Mouse (Mus musculus) liver, adult 2 months (tissue): ENCODE measurements at regions not wholly inside any gene's neighbourhood (a gene's known extent, or its start where the extent isn't known, plus 50 kb on each side); places are given as distances from the start of the nearest gene placed in this dataset.

Source experiments
- DNase-seq: peaks from one replicate; pipeline ENCODE4 v3.0.0-alpha.2; 2011; ENCODE audit warnings: low read depth, low spot score; ENCODE audit errors: extremely low read depth
- H3K27ac ChIP-seq: fragments of 200-500 bp; replicated peaks from 2 replicates; pipeline ENCODE4 v1.5.1; 2012; ENCODE audit warnings: low read depth, mild to moderate bottlenecking, control low read depth, inconsistent platforms, low read length; ENCODE audit not compliant: insufficient read depth
- H3K27me3 ChIP-seq: fragments of 200-500 bp; 2 replicates; pipeline ENCODE4 v1.6.1; 2012; ENCODE audit warnings: mild to moderate bottlenecking, moderate library complexity, low read length, inconsistent platforms; ENCODE audit not compliant: control insufficient read depth, insufficient read depth
- H3K36me3 ChIP-seq: fragments of 200-500 bp; 2 replicates; pipeline ENCODE4 v1.6.1; 2012; ENCODE audit warnings: low read length, inconsistent platforms; ENCODE audit not compliant: control insufficient read depth, insufficient read depth
- H3K4me1 ChIP-seq: fragments of 200-500 bp; 2 replicates; pipeline ENCODE4 v1.6.1; 2011; ENCODE audit warnings: low read length; ENCODE audit not compliant: control insufficient read depth, insufficient read depth
- H3K4me3 ChIP-seq: fragments of 200-500 bp; 2 replicates; pipeline ENCODE4 v1.5.1; 2011; ENCODE audit warnings: low read depth, mild to moderate bottlenecking, control low read depth, low read length, moderate library complexity; ENCODE audit not compliant: insufficient read depth
- H3K79me2 ChIP-seq: fragments of 200-500 bp; 2 replicates; pipeline ENCODE4 v1.6.1; 2012; ENCODE audit warnings: inconsistent platforms, mild to moderate bottlenecking, low read length, moderate library complexity; ENCODE audit not compliant: control insufficient read depth, insufficient read depth
- H3K9ac ChIP-seq: fragments of 200-500 bp; 2 replicates; pipeline ENCODE4 v1.6.1; 2012; ENCODE audit warnings: low read depth, mild to moderate bottlenecking, control low read depth, inconsistent platforms, low read length
- CTCF ChIP-seq: fragments of 200-500 bp; IDR thresholded peaks from 2 replicates; pipeline ENCODE4 v1.5.1; 2011; ENCODE audit warnings: low read depth, low read length, control low read depth
- POLR2A ChIP-seq: fragments of 200-500 bp; IDR thresholded peaks from 2 replicates; pipeline ENCODE4 v1.6.1; 2011; ENCODE audit warnings: low read length, control low read depth; ENCODE audit not compliant: insufficient read depth; ENCODE audit errors: extremely low read depth
- WGBS: fragments of 180-500 bp; shearing (Covaris S2); methylation state at CpG from one replicate; pipeline ENCODE4 v1.1.7; 2018; 5-methylcytosine and 5-hydroxymethylcytosine counted together

- no peak overlapping the region for H3K9ac ChIP-seq
- H3K36me3 ChIP-seq, result no peaks in the 10 kb centered on the region
- H3K79me2 ChIP-seq, result no peaks in the 10 kb centered on the region
- WGBS, result 79% methylated on average over 9 of the region's 9 CpGs
- no peak overlapping the region for H3K27ac ChIP-seq
- H3K27me3 ChIP-seq, result no peaks in the 10 kb centered on the region
- TF ChIP-seq CTCF, result no peak
- no peaks in the 10 kb centered on the region for H3K4me1 ChIP-seq
- no peak overlapping the region for H3K4me3 ChIP-seq
- no peak for DNase-seq
These were observed 91.2 kb downstream of the Srek1 start for GRCm38 (mm10) chr13:103683169-103683568.

- no peak overlapping the region for H3K27ac ChIP-seq
These were observed 93.7 kb downstream of the Srek1 start for GRCm38 (mm10) chr13:103680740-103681139.

GRCm38 (mm10) chr13:103680052-103680451 lies 94.4 kb downstream of the Srek1 start:
- no peaks in the 10 kb centered on the region for H3K79me2 ChIP-seq
- no peaks in the 10 kb centered on the region for H3K4me1 ChIP-seq
- no peaks in the 10 kb centered on the region for H3K27me3 ChIP-seq
- H3K4me3 ChIP-seq, result no peak overlapping the region
- no peak overlapping the region for H3K9ac ChIP-seq
- TF ChIP-seq POLR2A (no peak), CTCF (no peak)
- no peak for DNase-seq
- H3K36me3 ChIP-seq, result no peaks in the 10 kb centered on the region
- no peak overlapping the region for H3K27ac ChIP-seq
- 84% methylated on average over 7 of the region's 7 CpGs for WGBS

More at GRCm38 (mm10) chr13:103680740-103681139, 93.7 kb downstream of the Srek1 start:
- Histone ChIP-seq H3K27me3 (no peaks in the 10 kb centered on the region), H3K4me3 (no peak overlapping the region), H3K9ac (no peak overlapping the region), H3K4me1 (no peaks in the 10 kb centered on the region), H3K79me2 (no peaks in the 10 kb centered on the region), H3K36me3 (no peaks in the 10 kb centered on the region)
- DNase-seq, result no peak
- WGBS, result 91% methylated on average over 4 of the region's 4 CpGs
- TF ChIP-seq CTCF (no peak), POLR2A (no peak)

GRCm38 (mm10) chr13:103676831-103677230 lies 97.6 kb downstream of the Srek1 start:
- 79% methylated on average over 13 of the region's 13 CpGs for WGBS
- no peaks in the 10 kb centered on the region for H3K36me3 ChIP-seq
- no peaks in the 10 kb centered on the region for H3K79me2 ChIP-seq
- TF ChIP-seq POLR2A (no peak), CTCF (no peak)
- no peak overlapping the region for H3K4me3 ChIP-seq
- H3K9ac ChIP-seq, result no peak overlapping the region
- DNase-seq, result no peak
- H3K27ac ChIP-seq, result no peak overlapping the region
- no peaks in the 10 kb centered on the region for H3K4me1 ChIP-seq
- no peaks in the 10 kb centered on the region for H3K27me3 ChIP-seq

GRCm38 (mm10) chr13:103676221-103676620 lies 98.2 kb downstream of the Srek1 start:
- H3K27me3 ChIP-seq, result no peaks in the 10 kb centered on the region
- no peaks in the 10 kb centered on the region for H3K36me3 ChIP-seq

GRCm38 (mm10) chr13:103670611-103671010 lies 103.8 kb downstream of the Srek1 start:
- no peak overlapping the region for H3K4me3 ChIP-seq
- no peaks in the 10 kb centered on the region for H3K36me3 ChIP-seq
- TF ChIP-seq POLR2A (no peak), CTCF (no peak)
- no peak overlapping the region for H3K9ac ChIP-seq
- no peaks in the 10 kb centered on the region for H3K79me2 ChIP-seq
- no peak overlapping the region for H3K27ac ChIP-seq
- H3K4me1 ChIP-seq, result no peaks in the 10 kb centered on the region
- no peaks in the 10 kb centered on the region for H3K27me3 ChIP-seq
- DNase-seq, result no peak

More at GRCm38 (mm10) chr13:103676221-103676620, 98.2 kb downstream of the Srek1 start:
- no peak for DNase-seq
- no peak overlapping the region for H3K9ac ChIP-seq
- WGBS, result 81% methylated on average over 5 of the region's 5 CpGs
- no peak overlapping the region for H3K4me3 ChIP-seq
- H3K27ac ChIP-seq, result no peak overlapping the region
- no peak for TF ChIP-seq CTCF
- no peak for TF ChIP-seq POLR2A
- no peaks in the 10 kb centered on the region for H3K79me2 ChIP-seq
- H3K4me1 ChIP-seq, result no peaks in the 10 kb centered on the region
